8 mouse cellular contexts compared by ENCODE assay signal in the genomic region with DNA sequence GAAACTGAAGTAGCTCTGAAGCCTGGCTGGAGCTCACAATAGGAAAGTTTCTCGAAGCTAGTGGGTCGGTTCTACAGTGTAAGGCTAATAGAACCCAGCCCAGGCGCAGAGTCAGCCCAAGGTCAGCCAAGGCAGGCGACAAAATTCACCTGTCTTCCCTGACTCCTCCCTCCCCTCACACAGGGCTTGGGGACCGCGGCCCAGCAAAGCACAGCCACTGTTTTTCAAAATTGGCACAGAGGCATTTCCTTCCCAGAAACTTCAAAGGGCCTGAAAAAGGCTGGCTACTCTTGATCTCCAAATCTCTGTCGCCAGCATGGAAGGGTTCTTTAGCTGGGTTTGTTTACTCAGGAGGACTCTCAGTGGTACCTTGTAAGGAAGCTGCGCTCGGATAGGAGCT. TPM values are rescaled to one million over a fixed set of nuclear protein-coding genes. Genes with fewer than 3 reads are reported as not detected.
DNase-seq lines count a peak whose midpoint lies in the region; ATAC-seq and TF ChIP-seq lines count a peak whose summit lies in the region.
"Had no signal": no experiment of that assay in that cellular context is flagged by ENCODE, and none has a peak within 500 bp of the region (broad histone marks: within the 10 kb centered on the region; RNA-seq: fewer than 3 reads in every experiment).

No protein-coding gene starts in this region.

- H3K4me3 ChIP-seq in left cerebral cortex, adult 2 months, result peak overlapping the region; percentile 43
- H3K4me3 ChIP-seq in heart, embryonic 16.5 days (ENCODE audit: low read length), result peak overlapping the region; percentile 55
- H3K4me3 ChIP-seq in stomach, embryonic 15.5 days (replicated peaks), result peak overlapping the region; percentile 45

- H3K9me3 ChIP-seq in heart, embryonic 16.5 days (replicated peaks; ENCODE audit: control insufficient read depth, low read length), result no peaks in the 10 kb centered on the region
- H3K9me3 ChIP-seq in stomach, embryonic 15.5 days, result no peaks in the 10 kb centered on the region

- intact Hi-C loops in left cerebral cortex, adult 2 months (cut with DNase I), result no loop called here
- intact Hi-C loops in left cerebral cortex, postnatal 25 days (cut with DNase I), result no loop called here

- peak overlapping the region; percentile 81; the same call in 1 of the 2 replicates for H3K4me2 ChIP-seq in heart, embryonic 16.5 days (ENCODE audit: low read depth, low read length)
- peak overlapping the region; percentile 89 for H3K4me2 ChIP-seq in stomach, embryonic 15.5 days

- H3K36me3 ChIP-seq in heart, embryonic 16.5 days (ENCODE audit: control insufficient read depth, insufficient read depth), result no peaks in the 10 kb centered on the region
- no peaks in the 10 kb centered on the region for H3K36me3 ChIP-seq in stomach, embryonic 15.5 days

- 11% methylated on average over 9 of the region's 9 CpGs for WGBS in heart, embryonic 16.5 days
- 6% methylated on average over 9 of the region's 9 CpGs for WGBS in stomach, embryonic 15.5 days

- peaks cover 66% of the 10 kb centered on the region for H3K27me3 ChIP-seq in heart, embryonic 16.5 days (ENCODE audit: control insufficient read depth, insufficient read depth, low read length)
- peaks cover 44% of the 10 kb centered on the region for H3K27me3 ChIP-seq in stomach, embryonic 15.5 days (replicated peaks)

- H3K9ac ChIP-seq in heart, embryonic 16.5 days (ENCODE audit: low read length), result no peak overlapping the region
- no peak overlapping the region for H3K9ac ChIP-seq in stomach, embryonic 15.5 days

- TF ChIP-seq CTCF in left cerebral cortex, adult 2 months (IDR thresholded peaks at IDR 0.05), result no peak

- peaks cover 7% of the 10 kb centered on the region for H3K4me1 ChIP-seq in heart, embryonic 16.5 days (ENCODE audit: control insufficient read depth, insufficient read depth, low read length)
- H3K4me1 ChIP-seq in stomach, embryonic 15.5 days, result peaks cover 8% of the 10 kb centered on the region; the same call in 1 of the 2 replicates

- no peak for ATAC-seq in heart, embryonic 16.5 days (replicated peaks; ENCODE audit: extremely low read depth, insufficient read depth, low FRiP score)
- no peak for ATAC-seq in stomach, embryonic 15.5 days (ENCODE audit: insufficient read depth, low FRiP score, low read depth)
- ATAC-seq: Patski had no signal

- peak overlapping the region; percentile 75 for H3K27ac ChIP-seq in left cerebral cortex, adult 2 months
- H3K27ac ChIP-seq in heart, embryonic 16.5 days (ENCODE audit: low read length), result no peak overlapping the region
- H3K27ac ChIP-seq in stomach, embryonic 15.5 days, result no peak overlapping the region

- DNase-seq in left cerebral cortex, adult 2 months (ENCODE audit: extremely low spot score in 1 of 2, low spot score in 2 of 2), result no peak
- no peak for DNase-seq in left cerebral cortex, adult 9 months (ENCODE audit: low spot score in 2 of 2)
- DNase-seq in kidney, postnatal 36 days, result peak; percentile 36 to 50
- no peak for DNase-seq in gastrocnemius, postnatal 10 days
- no peak for DNase-seq in left cerebral cortex, postnatal 25 days (ENCODE audit: low spot score in 2 of 2)

RNA-seq across cellular contexts. Expression of a gene that starts 1.1 kb away (rescaled TPM):
- total RNA-seq in left cerebral cortex, adult 2 months (2021), result 10 to 100 TPM; 59.8 to 65.0 TPM
- polyA plus RNA-seq in heart, embryonic 16.5 days (2015; fragmentation: Nextera tagmentation; extraction: Ambion mirVana), result 4.1 and 4.8 TPM in 2 replicates
- 26.4 and 62.1 TPM in 2 replicates for polyA plus RNA-seq in stomach, embryonic 15.5 days (2015; fragmentation: Nextera tagmentation; extraction: Ambion mirVana)
- 10 to 100 TPM; 14.7 to 24.5 TPM for total RNA-seq in gastrocnemius, postnatal 10 days (2021)
- total RNA-seq in left cerebral cortex, postnatal 25 days (2021), result 100 to 1,000 TPM; 100 to 125 TPM

Comparison
In these comparisons a context has a peak if more than half of its experiments do, and no peak if none do; other contexts are left out.
1. DNase-seq: peak in kidney, postnatal 36 days (2 of 2); none in left cerebral cortex, adult 2 months (0 of 2), left cerebral cortex, adult 9 months (0 of 2), gastrocnemius, postnatal 10 days (single experiment) and left cerebral cortex, postnatal 25 days (0 of 2).
2. Peak in every context shown above with its lines, with median percentiles within 50 percentile points of each other: H3K4me3 ChIP-seq.